Mouse (Mus musculus) bone marrow, adult 2 months (tissue): ENCODE measurements around the gene Relb. TPM values are rescaled to one million over a fixed set of nuclear protein-coding genes. Genes with fewer than 3 reads are reported as not detected.
A peak's percentile ranks its signal among the peaks of the same experiment; 100 is the strongest.
"Not testable (repeated sequence)": the region's sequence is repeated elsewhere in the genome, so short reads cannot be mapped to it uniquely, and the experiment has no call there.

ENCODE experiments used
- H3K27ac ChIP-seq: fragments of 200-500 bp; 2 replicates; pipeline ENCODE4 v1.5.1; 2012; ENCODE audit warnings: low read depth, mild to moderate bottlenecking, control low read depth, inconsistent platforms, low read length; ENCODE audit not compliant: control insufficient read depth, poor library complexity, insufficient read depth
- H3K4me1 ChIP-seq: fragments of 200-500 bp; 2 replicates; pipeline ENCODE4 v1.6.1; 2011; ENCODE audit warnings: low read length; ENCODE audit not compliant: control insufficient read depth, insufficient read depth
- H3K4me3 ChIP-seq: fragments of 200-500 bp; replicated peaks from 2 replicates; pipeline ENCODE3; 2011; ENCODE audit warnings: mild to moderate bottlenecking, low read depth, low read length, control low read depth; ENCODE audit not compliant: control insufficient read depth
- CTCF ChIP-seq: fragments of 200-500 bp; IDR thresholded peaks from 2 replicates; pipeline ENCODE4 v1.5.1; 2011; ENCODE audit warnings: low read length, control low read depth; ENCODE audit not compliant: control insufficient read depth, insufficient read depth
- POLR2A ChIP-seq: fragments of 200-500 bp; IDR thresholded peaks from 2 replicates; pipeline ENCODE4 v1.6.1; 2011; ENCODE audit warnings: low read depth, mild to moderate bottlenecking, control low read depth, low read length, borderline replicate concordance; ENCODE audit not compliant: control insufficient read depth
- WGBS: fragments of 180-500 bp; shearing (Covaris S2); methylation state at CpG from one replicate; pipeline ENCODE4 v1.1.7; 2018; 5-methylcytosine and 5-hydroxymethylcytosine counted together
- polyA plus RNA-seq: library from polyadenylated mRNA; stranded (reverse); fragments of >200 nt; gene quantifications from 2 replicates; pipeline ENCODE4 v1.2.4, GENCODE M21; 2011; ENCODE audit warnings: low replicate concordance; ENCODE audit not compliant: missing spikeins, insufficient read depth, insufficient read length

Gene Relb
- polyA plus RNA-seq, 1 experiment: 12.0 TPM

DNA sequence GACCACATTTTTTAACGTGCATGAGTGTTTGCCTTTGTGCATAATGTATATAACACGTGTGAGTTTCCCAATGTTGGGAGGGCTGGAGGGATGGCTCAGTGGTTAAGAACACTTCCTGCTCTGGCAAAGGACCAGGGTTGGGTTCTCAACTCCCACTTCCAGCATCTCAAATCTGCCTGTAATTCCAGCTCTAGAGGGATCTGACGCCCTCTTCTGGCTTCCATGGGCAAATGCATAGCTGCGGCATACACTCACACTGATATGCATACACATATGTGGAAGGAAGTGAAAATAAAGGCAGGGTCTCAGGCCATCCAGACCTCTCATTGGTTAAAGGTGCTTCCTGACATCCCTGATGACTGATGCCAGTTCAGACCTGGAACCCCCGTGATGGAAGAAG is 21.9 kb downstream of the Relb start:
- Histone ChIP-seq H3K4me3 (no peak overlapping the region), H3K27ac (no peak overlapping the region), H3K4me1 (peaks cover 3% of the 10 kb centered on the region; the same call in 1 of the 2 replicates)
- WGBS: 85% methylated on average over 5 of the region's 5 CpGs
- no peak for TF ChIP-seq CTCF
- TF ChIP-seq POLR2A: no peak

- WGBS: 54% methylated on average over 10 of the region's 10 CpGs
- H3K4me3 ChIP-seq: peak overlapping the region; percentile 23
- not testable (repeated sequence) for H3K27ac ChIP-seq
Measured at GRCm38 (mm10) chr7:19604606-19605214, 24.5 kb downstream of the Relb start.

GRCm38 (mm10) chr7:19603849-19604605 is 25.2 kb downstream of the Relb start, which contains the start of gene Clasrp:
Gene Clasrp (minus strand): TSS chr7:19604486.
- WGBS: 1% methylated on average over 57 of the region's 57 CpGs

More at GRCm38 (mm10) chr7:19604606-19605214, 24.5 kb downstream of the Relb start:
- H3K4me1 ChIP-seq: not testable (repeated sequence)

GRCm38 (mm10) chr7:19603055-19603454 is 26.2 kb downstream of the Relb start:
- no peak overlapping the region for H3K4me3 ChIP-seq
- TF ChIP-seq POLR2A (no peak), CTCF (no peak)
- WGBS: 76% methylated on average over 12 of the region's 12 CpGs
- peaks cover 3% of the 10 kb centered on the region; the same call in 1 of the 2 replicates for H3K4me1 ChIP-seq
- no peak overlapping the region for H3K27ac ChIP-seq

More at GRCm38 (mm10) chr7:19603849-19604605, 25.2 kb downstream of the Relb start, which contains the start of gene Clasrp:
- Histone ChIP-seq H3K27ac (peak within 1 kb of the TSS; percentile 76), H3K4me1 (peaks cover 3% of the 10 kb centered on the region; the same call in 1 of the 2 replicates), H3K4me3 (peak within 1 kb of the TSS; percentile 98)
- peak; percentile 88; the same call in 1 of the 2 replicates for TF ChIP-seq POLR2A
- TF ChIP-seq CTCF: no peak

DNA sequence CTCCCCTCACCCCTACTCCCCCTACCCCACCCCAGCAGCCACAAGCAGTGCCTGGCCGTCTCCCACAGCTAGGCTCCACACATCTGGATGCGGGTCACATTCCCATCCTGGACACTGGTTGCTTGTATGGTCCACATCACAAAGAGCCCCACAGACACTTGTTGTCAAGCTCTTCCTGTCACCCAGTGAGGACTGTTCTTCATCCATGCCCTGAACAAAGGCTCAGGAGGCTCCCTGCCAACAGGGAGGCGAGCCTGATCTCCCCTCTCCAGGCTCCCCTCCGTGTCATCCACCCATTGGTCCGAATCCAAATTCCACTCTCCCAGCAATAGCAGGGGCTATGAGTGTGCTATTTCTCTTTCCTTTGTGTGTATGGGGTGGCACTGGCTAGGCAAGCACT is 28.7 kb downstream of the Relb start:
- no peak for TF ChIP-seq POLR2A
- no peak for TF ChIP-seq CTCF
- 39% methylated on average over 5 of the region's 5 CpGs for WGBS
- Histone ChIP-seq H3K4me1 (peaks cover 3% of the 10 kb centered on the region; the same call in 1 of the 2 replicates), H3K27ac (no peak overlapping the region), H3K4me3 (no peak overlapping the region)

GRCm38 (mm10) chr7:19593061-19593730 is 36.0 kb downstream of the Relb start:
- H3K4me1 ChIP-seq: no peaks in the 10 kb centered on the region
- 73% methylated on average over 10 of the region's 10 CpGs for WGBS
- no peak overlapping the region for H3K27ac ChIP-seq
- TF ChIP-seq CTCF: no peak
- no peak for TF ChIP-seq POLR2A
- H3K4me3 ChIP-seq: no peak overlapping the region

GRCm38 (mm10) chr7:19589917-19590316 is 39.3 kb downstream of the Relb start:
- 48% methylated on average over 3 of the region's 3 CpGs for WGBS
- peak; percentile 83 for TF ChIP-seq CTCF
- no peak for TF ChIP-seq POLR2A
- Histone ChIP-seq H3K4me3 (no peak overlapping the region), H3K4me1 (no peaks in the 10 kb centered on the region), H3K27ac (no peak overlapping the region)

DNA sequence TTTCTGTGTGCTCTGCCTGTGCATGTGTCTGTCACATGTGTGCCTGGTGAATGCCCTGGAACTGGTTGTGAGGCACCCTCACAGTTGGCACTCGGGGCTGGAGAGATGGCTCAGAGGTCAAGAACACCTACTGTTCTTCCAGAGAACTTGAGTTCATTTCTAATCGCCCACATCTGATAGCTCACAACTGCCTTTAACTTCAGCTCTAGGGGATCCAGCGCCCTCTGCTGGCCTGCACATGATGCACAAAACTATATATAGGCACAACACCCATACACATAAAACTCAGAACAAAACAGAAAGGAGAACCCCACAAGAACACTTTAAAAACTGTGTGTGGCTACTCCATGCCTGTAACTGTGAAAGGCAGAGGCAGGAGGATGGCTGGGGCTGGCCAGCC is 40.0 kb downstream of the Relb start:
- TF ChIP-seq POLR2A: no peak
- peak; percentile 72 for TF ChIP-seq CTCF
- Histone ChIP-seq H3K4me3 (no peak overlapping the region), H3K27ac (no peak overlapping the region), H3K4me1 (no peaks in the 10 kb centered on the region)
- WGBS: 53% methylated on average over 3 of the region's 3 CpGs
